Mouse (Mus musculus) ES-Bruce4 (cell line): ENCODE results near the gene Myo1h.

Source experiments
- CTCF ChIP-seq: IDR thresholded peaks from one replicate; pipeline ENCODE4 v1.8.1; 2011; ENCODE audit warnings: low read depth, low read length
- POLR2A ChIP-seq: IDR thresholded peaks from one replicate; pipeline ENCODE4 v1.8.1; 2011; ENCODE audit warnings: low read length; ENCODE audit not compliant: insufficient read depth

GRCm38 (mm10) chr5:114259495-114259894, 29.5 kb upstream of the Myo1h start:
- TF ChIP-seq CTCF (no peak), POLR2A (no peak)
